Mouse (Mus musculus) CH12.LX (cell line): ENCODE results near the gene Gusb.

Experiments
- E2F4 ChIP-seq: IDR thresholded peaks from 2 replicates; pipeline ENCODE4 v1.6.1; 2011; ENCODE audit warnings: low read depth, low read length, improper control_type of control experiment; ENCODE audit not compliant: insufficient replicate concordance
- ETS1 ChIP-seq: conservative IDR thresholded peaks from 2 replicates; pipeline ENCODE4 v1.6.1; 2012; ENCODE audit warnings: low read depth, mild to moderate bottlenecking, inconsistent platforms, low read length, improper control_type of control experiment, moderate library complexity
- KAT2A ChIP-seq: IDR thresholded peaks from 2 replicates; pipeline ENCODE4 v1.6.1; 2012; ENCODE audit warnings: low read length, improper control_type of control experiment, inconsistent platforms; ENCODE audit not compliant: insufficient replicate concordance
- SIN3A ChIP-seq: IDR thresholded peaks from 2 replicates; pipeline ENCODE4 v1.6.1; 2012; ENCODE audit warnings: low read length, improper control_type of control experiment, inconsistent platforms
- TBP ChIP-seq: conservative IDR thresholded peaks from 2 replicates; pipeline ENCODE4 v1.6.1; 2011; ENCODE audit warnings: low read depth, low read length, improper control_type of control experiment
- USF2 ChIP-seq: conservative IDR thresholded peaks from 2 replicates; pipeline ENCODE4 v1.6.1; 2011; ENCODE audit warnings: low read depth, low read length, improper control_type of control experiment
- ZC3H11A ChIP-seq: IDR thresholded peaks from 2 replicates; pipeline ENCODE4 v1.6.1; 2012; ENCODE audit warnings: low read depth, mild to moderate bottlenecking, inconsistent platforms, low read length, improper control_type of control experiment
- ZKSCAN1 ChIP-seq: IDR thresholded peaks from 2 replicates; pipeline ENCODE4 v1.6.1; 2012; ENCODE audit warnings: low read depth, inconsistent platforms, low read length, improper control_type of control experiment, borderline replicate concordance
- ZNF384 ChIP-seq: IDR thresholded peaks from 2 replicates; pipeline ENCODE4 v1.6.1; 2012; ENCODE audit warnings: low read depth, low read length, improper control_type of control experiment, inconsistent platforms

GRCm38 (mm10) chr5:130051073-130051860 is 48.4 kb upstream of the Gusb start:
- TF ChIP-seq SIN3A = no peak
- no peak for TF ChIP-seq ZNF384
- no peak for TF ChIP-seq ETS1
- TF ChIP-seq ZKSCAN1 = no peak
- no peak for TF ChIP-seq TBP
- TF ChIP-seq KAT2A = no peak
- no peak for TF ChIP-seq E2F4
- TF ChIP-seq ZC3H11A = no peak
- TF ChIP-seq USF2 = no peak
